Mouse (Mus musculus) megakaryocyte, embryonic 14.5 days (primary cell): ENCODE measurements around the gene Mettl7b. TPM values are rescaled to one million over a fixed set of nuclear protein-coding genes. Genes with fewer than 3 reads are reported as not detected.

Experiments used
- H3K27me3 ChIP-seq: replicated peaks from 2 replicates; pipeline ENCODE3; 2012; ENCODE audit warnings: inconsistent platforms
- H3K36me3 ChIP-seq: replicated peaks from 2 replicates; pipeline ENCODE3; 2012; ENCODE audit warnings: low read length, inconsistent platforms, mixed read lengths
- H3K4me1 ChIP-seq: 2 replicates; pipeline ENCODE4 v1.6.1; 2012; ENCODE audit warnings: inconsistent platforms
- H3K4me3 ChIP-seq: replicated peaks from 2 replicates; pipeline ENCODE3; 2012; ENCODE audit warnings: moderate library complexity, mild to moderate bottlenecking, inconsistent platforms
- H3K9me3 ChIP-seq: 2 replicates; pipeline ENCODE4 v1.6.1; 2012; ENCODE audit warnings: inconsistent platforms
- FLI1 ChIP-seq: IDR thresholded peaks from 2 replicates; pipeline ENCODE4 v1.6.1; 2012; ENCODE audit warnings: low read length, inconsistent platforms, mixed read lengths
- GATA1 ChIP-seq: IDR thresholded peaks from 3 replicates; pipeline ENCODE4 v1.6.1; 2012; ENCODE audit warnings: mixed read lengths, low read length, inconsistent platforms, borderline replicate concordance
- polyA plus RNA-seq: library from polyadenylated mRNA; stranded (reverse); fragments of >175 nt; gene quantifications from 2 replicates; pipeline ENCODE4 v1.2.3, GENCODE M21; 2012; ENCODE audit warnings: low replicate concordance; ENCODE audit not compliant: insufficient read depth

Gene Mettl7b
- polyA plus RNA-seq, 1 experiment = not detected

- Histone ChIP-seq H3K27me3 (peaks cover 22% of the 10 kb centered on the region), H3K36me3 (peaks cover 65% of the 10 kb centered on the region), H3K4me3 (no peak overlapping the region), H3K4me1 (peaks cover 65% of the 10 kb centered on the region), H3K9me3 (no peaks in the 10 kb centered on the region)
- no peak for TF ChIP-seq GATA1
- no peak for TF ChIP-seq FLI1
These were observed 48.0 kb downstream of the Mettl7b start for GRCm38 (mm10) chr10:128912791-128913190.

- Histone ChIP-seq H3K4me1 (peaks cover 60% of the 10 kb centered on the region), H3K27me3 (peaks cover 22% of the 10 kb centered on the region), H3K4me3 (no peak overlapping the region), H3K36me3 (peaks cover 59% of the 10 kb centered on the region), H3K9me3 (no peaks in the 10 kb centered on the region)
- no peak for TF ChIP-seq GATA1
- no peak for TF ChIP-seq FLI1
These were observed 48.5 kb downstream of the Mettl7b start for GRCm38 (mm10) chr10:128912268-128912667.

- peak overlapping the region; percentile 86 for H3K4me3 ChIP-seq
- H3K9me3 ChIP-seq = no peaks in the 10 kb centered on the region
- peaks cover 61% of the 10 kb centered on the region for H3K4me1 ChIP-seq
- H3K36me3 ChIP-seq = peaks cover 51% of the 10 kb centered on the region
- TF ChIP-seq FLI1 (no peak), GATA1 (no peak)
- peaks cover 22% of the 10 kb centered on the region for H3K27me3 ChIP-seq
These were observed 49.4 kb downstream of the Mettl7b start for GRCm38 (mm10) chr10:128911430-128911829.

GRCm38 (mm10) chr10:128910066-128910841 is 50.5 kb downstream of the Mettl7b start:
- TF ChIP-seq FLI1 = no peak
- TF ChIP-seq GATA1 = no peak

GRCm38 (mm10) chr10:128909567-128910028 is 51.2 kb downstream of the Mettl7b start:
- peaks cover 22% of the 10 kb centered on the region for H3K27me3 ChIP-seq
- no peak for TF ChIP-seq GATA1
- peaks cover 72% of the 10 kb centered on the region for H3K4me1 ChIP-seq
- H3K36me3 ChIP-seq = peaks cover 36% of the 10 kb centered on the region
- peak overlapping the region; percentile 94 for H3K4me3 ChIP-seq
- H3K9me3 ChIP-seq = no peaks in the 10 kb centered on the region

More at GRCm38 (mm10) chr10:128910066-128910841, 50.5 kb downstream of the Mettl7b start:
- Histone ChIP-seq H3K9me3 (no peaks in the 10 kb centered on the region), H3K27me3 (peaks cover 22% of the 10 kb centered on the region), H3K36me3 (peaks cover 42% of the 10 kb centered on the region), H3K4me1 (peaks cover 70% of the 10 kb centered on the region), H3K4me3 (peak overlapping the region; percentile 94)

GRCm38 (mm10) chr10:128908778-128909448 is 51.9 kb downstream of the Mettl7b start:
- Histone ChIP-seq H3K36me3 (peaks cover 29% of the 10 kb centered on the region), H3K9me3 (no peaks in the 10 kb centered on the region), H3K27me3 (peaks cover 22% of the 10 kb centered on the region), H3K4me3 (peak overlapping the region; percentile 94), H3K4me1 (peaks cover 77% of the 10 kb centered on the region)
- no peak for TF ChIP-seq GATA1
- TF ChIP-seq FLI1 = no peak

Other genes starting within 250 kb of the Mettl7b start
- gene Dgka, start 216.1 kb downstream of the Mettl7b start, polyA plus RNA-seq = 2.8 and 4.7 TPM in 2 replicates
- 123 and 134 TPM in 2 replicates for gene Pym1, start 213.1 kb downstream of the Mettl7b start, polyA plus RNA-seq
- gene Mmp19, start 170.1 kb downstream of the Mettl7b start, polyA plus RNA-seq = 3.4 TPM in 1 of 2 replicates, not detected in the other
- 13.4 and 18.2 TPM in 2 replicates for gene Dnajc14, start 156.9 kb downstream of the Mettl7b start, polyA plus RNA-seq
- 0.95 and 2.0 TPM in 2 replicates for gene Tmem198b, start 156.6 kb downstream of the Mettl7b start, polyA plus RNA-seq
- 13.5 TPM in 1 of 2 replicates, not detected in the other for gene Sarnp, start 143.7 kb downstream of the Mettl7b start, polyA plus RNA-seq
- gene Ormdl2, start 139.3 kb downstream of the Mettl7b start, polyA plus RNA-seq = 13.9 TPM in 1 of 2 replicates, not detected in the other
- gene Gdf11, start 69.3 kb downstream of the Mettl7b start, polyA plus RNA-seq = 0.18 TPM in 1 of 2 replicates, not detected in the other
- gene Cd63, start 60.0 kb downstream of the Mettl7b start, polyA plus RNA-seq = 17.7 and 57.2 TPM in 2 replicates
- gene Rdh5, start 38.1 kb downstream of the Mettl7b start, polyA plus RNA-seq = 15.8 and 37.7 TPM in 2 replicates
- 56.5 and 587 TPM in 2 replicates for gene Bloc1s1, start 37.0 kb downstream of the Mettl7b start, polyA plus RNA-seq
- gene Itga7, start 27.2 kb downstream of the Mettl7b start, polyA plus RNA-seq = 1.1 and 1.9 TPM in 2 replicates
- not detected in 2 replicates for gene Olfr9, start 28.4 kb upstream of the Mettl7b start, polyA plus RNA-seq
- not detected in 2 replicates for gene Olfr763, start 49.8 kb upstream of the Mettl7b start, polyA plus RNA-seq
- not detected in 2 replicates for gene Olfr764-ps1, start 78.9 kb upstream of the Mettl7b start, polyA plus RNA-seq
- not detected in 2 replicates for gene Olfr765, start 89.0 kb upstream of the Mettl7b start, polyA plus RNA-seq
- gene Olfr766-ps1, start 108.0 kb upstream of the Mettl7b start, polyA plus RNA-seq = not detected in 2 replicates
- not detected in 2 replicates for gene Olfr767, start 121.9 kb upstream of the Mettl7b start, polyA plus RNA-seq
- 2.6 TPM in 1 of 2 replicates, not detected in the other for gene Olfr768, start 138.4 kb upstream of the Mettl7b start, polyA plus RNA-seq
- not detected in 2 replicates for gene Olfr769, start 156.9 kb upstream of the Mettl7b start, polyA plus RNA-seq
- gene Olfr770, start 178.0 kb upstream of the Mettl7b start, polyA plus RNA-seq = not detected in 2 replicates
- not detected in 2 replicates for gene Olfr771, start 203.8 kb upstream of the Mettl7b start, polyA plus RNA-seq
- not detected in 2 replicates for gene Olfr772, start 216.9 kb upstream of the Mettl7b start, polyA plus RNA-seq
- not detected in 2 replicates for gene Olfr773, start 226.4 kb upstream of the Mettl7b start, polyA plus RNA-seq